Mouse (Mus musculus) bone marrow, adult 2 months (tissue): ENCODE results near the gene Lsamp.

Experiments used
- CTCF ChIP-seq: fragments of 200-500 bp; IDR thresholded peaks from 2 replicates; pipeline ENCODE4 v1.5.1; 2011; ENCODE audit warnings: low read length, control low read depth; ENCODE audit not compliant: control insufficient read depth, insufficient read depth
- POLR2A ChIP-seq: fragments of 200-500 bp; IDR thresholded peaks from 2 replicates; pipeline ENCODE4 v1.6.1; 2011; ENCODE audit warnings: low read depth, mild to moderate bottlenecking, control low read depth, low read length, borderline replicate concordance; ENCODE audit not compliant: control insufficient read depth

- TF ChIP-seq CTCF (no peak), POLR2A (no peak)
Measured at GRCm38 (mm10) chr16:41846903-41847302, 1862.7 kb downstream of the Lsamp start.
